Mouse (Mus musculus) lung, adult 2 months (tissue): ENCODE results near the gene Dgkd.

Experiments used
- CTCF ChIP-seq: fragments of 200-500 bp; IDR thresholded peaks from 2 replicates; pipeline ENCODE4 v1.5.1; 2011; ENCODE audit warnings: mild to moderate bottlenecking, low read length, control low read depth; ENCODE audit not compliant: insufficient read depth
- POLR2A ChIP-seq: fragments of 200-500 bp; IDR thresholded peaks from 2 replicates; pipeline ENCODE4 v1.6.1; 2011; ENCODE audit warnings: low read depth, mild to moderate bottlenecking, control low read depth, low read length, borderline replicate concordance; ENCODE audit errors: extremely low read depth

DNA sequence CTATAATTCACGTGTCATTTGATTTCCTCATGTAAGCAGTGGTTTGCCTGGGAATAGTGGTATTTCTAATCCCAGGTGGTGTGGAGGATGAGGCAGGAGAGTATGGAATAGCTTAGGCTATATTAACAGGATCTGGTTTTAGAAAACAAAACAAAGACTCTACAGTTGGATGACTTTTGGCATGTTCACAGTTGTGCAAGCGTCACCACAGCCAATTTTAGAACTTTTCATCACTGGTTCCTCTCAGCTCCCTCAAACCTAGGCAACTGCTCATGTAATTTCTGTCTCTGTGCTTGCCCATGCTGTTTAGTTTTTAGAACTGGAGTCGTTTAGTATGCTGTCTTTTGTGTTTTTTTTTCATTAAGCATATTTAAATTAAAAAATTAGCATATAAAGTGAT, 3.7 kb downstream of the Dgkd start:
- TF ChIP-seq CTCF (no peak), POLR2A (no peak)
